Mouse (Mus musculus) small intestine, adult 2 months (tissue): Measurements from ENCODE around the gene Cbfa2t3. TPM values are rescaled to one million over a fixed set of nuclear protein-coding genes. Genes with fewer than 3 reads are reported as not detected.

Experiments
- H3K27ac ChIP-seq: fragments of 200-500 bp; 2 replicates; pipeline ENCODE4 v1.5.1; 2012; ENCODE audit warnings: low read depth, low read length, control low read depth, inconsistent platforms; ENCODE audit not compliant: insufficient read depth
- H3K27me3 ChIP-seq: fragments of 200-500 bp; 2 replicates; pipeline ENCODE4 v1.6.1; 2012; ENCODE audit warnings: mild to moderate bottlenecking, moderate library complexity, low read length, inconsistent platforms; ENCODE audit not compliant: control insufficient read depth, insufficient read depth
- H3K36me3 ChIP-seq: fragments of 200-500 bp; 2 replicates; pipeline ENCODE4 v1.6.1; 2012; ENCODE audit warnings: mild to moderate bottlenecking, low read length, control low read depth, inconsistent platforms; ENCODE audit not compliant: control insufficient read depth, insufficient read depth
- H3K4me1 ChIP-seq: fragments of 200-500 bp; 2 replicates; pipeline ENCODE4 v1.6.1; 2012; ENCODE audit warnings: low read length, inconsistent platforms, mixed read lengths; ENCODE audit not compliant: control insufficient read depth, insufficient read depth, insufficient read length
- H3K4me3 ChIP-seq: fragments of 200-500 bp; 2 replicates; pipeline ENCODE4 v1.5.1; 2012; ENCODE audit warnings: low read depth, mild to moderate bottlenecking, control low read depth, inconsistent platforms, low read length, moderate library complexity
- CTCF ChIP-seq: fragments of 200-500 bp; IDR thresholded peaks from 2 replicates; pipeline ENCODE4 v1.5.1; 2012; ENCODE audit warnings: low read depth, mild to moderate bottlenecking, control low read depth, inconsistent platforms, low read length, moderate library complexity, mixed read lengths; ENCODE audit not compliant: insufficient replicate concordance, insufficient read length; ENCODE audit errors: extremely low read depth
- POLR2A ChIP-seq: fragments of 200-500 bp; IDR thresholded peaks from 2 replicates; pipeline ENCODE4 v1.6.1; 2012; ENCODE audit warnings: low read depth, mild to moderate bottlenecking, control low read depth, inconsistent platforms, low read length, moderate library complexity
- WGBS: fragments of 180-500 bp; shearing (Covaris S2); methylation state at CpG from one replicate; pipeline ENCODE4 v1.1.7; 2018; 5-methylcytosine and 5-hydroxymethylcytosine counted together
- polyA plus RNA-seq: library from polyadenylated mRNA; depleted of rRNA; stranded (reverse); fragments of >200 nt; gene quantifications from 2 replicates; pipeline ENCODE4 v1.2.3, GENCODE M21; 2012

The Cbfa2t3 gene
- polyA plus RNA-seq, 1 experiment: 14.8 TPM

- TF ChIP-seq POLR2A (no peak), CTCF (peak; percentile 52; the same call in 1 of the 2 replicates)
- Histone ChIP-seq H3K27me3 (peaks cover 33% of the 10 kb centered on the region), H3K27ac (peak overlapping the region; percentile 73; the same call in 1 of the 2 replicates), H3K36me3 (no peaks in the 10 kb centered on the region), H3K4me3 (peak overlapping the region; percentile 82), H3K4me1 (peaks cover 1% of the 10 kb centered on the region; the same call in 1 of the 2 replicates)
- 1% methylated on average over 114 of the region's 127 CpGs for WGBS
These were observed 20.6 kb downstream of the Cbfa2t3 start for GRCm38 (mm10) chr8:122678061-122678895.

- peak overlapping the region; percentile 73 for H3K27ac ChIP-seq
- peak overlapping the region; percentile 82 for H3K4me3 ChIP-seq
- peaks cover 33% of the 10 kb centered on the region for H3K27me3 ChIP-seq
- H3K4me1 ChIP-seq: peaks cover 1% of the 10 kb centered on the region; the same call in 1 of the 2 replicates
- no peaks in the 10 kb centered on the region for H3K36me3 ChIP-seq
- WGBS: 1% methylated on average over 35 of the region's 35 CpGs
- TF ChIP-seq POLR2A: 0 out of 2 replicates have a peak, but pooled peaks have one; percentile 18
- no peak for TF ChIP-seq CTCF
These were observed 21.4 kb downstream of the Cbfa2t3 start for GRCm38 (mm10) chr8:122677481-122678021.

GRCm38 (mm10) chr8:122676621-122677480 is 22.1 kb downstream of the Cbfa2t3 start:
- Histone ChIP-seq H3K4me3 (peak overlapping the region; percentile 82), H3K4me1 (peaks cover 1% of the 10 kb centered on the region; the same call in 1 of the 2 replicates), H3K27ac (peak overlapping the region; percentile 73), H3K36me3 (no peaks in the 10 kb centered on the region), H3K27me3 (peaks cover 33% of the 10 kb centered on the region)
- WGBS: 16% methylated on average over 16 of the region's 16 CpGs
- TF ChIP-seq POLR2A (no peak), CTCF (no peak)

- H3K4me3 ChIP-seq: peak overlapping the region; percentile 82
- H3K27me3 ChIP-seq: peaks cover 33% of the 10 kb centered on the region
- no peak for TF ChIP-seq POLR2A
- no peak for TF ChIP-seq CTCF
These were observed 23.1 kb downstream of the Cbfa2t3 start for GRCm38 (mm10) chr8:122675596-122676420.

GRCm38 (mm10) chr8:122674999-122675398 is 23.9 kb downstream of the Cbfa2t3 start:
- H3K27me3 ChIP-seq: peaks cover 32% of the 10 kb centered on the region
- 36% methylated on average over 7 of the region's 7 CpGs for WGBS

More at GRCm38 (mm10) chr8:122675596-122676420, 23.1 kb downstream of the Cbfa2t3 start:
- Histone ChIP-seq H3K36me3 (no peaks in the 10 kb centered on the region), H3K4me1 (peaks cover 1% of the 10 kb centered on the region; the same call in 1 of the 2 replicates), H3K27ac (peak overlapping the region; percentile 47; the same call in 1 of the 2 replicates)
- WGBS: 69% methylated on average over 17 of the region's 17 CpGs

GRCm38 (mm10) chr8:122673989-122674388 is 24.9 kb downstream of the Cbfa2t3 start:
- no peak overlapping the region for H3K4me3 ChIP-seq
- peaks cover 23% of the 10 kb centered on the region for H3K27me3 ChIP-seq
- H3K27ac ChIP-seq: no peak overlapping the region
- WGBS: 67% methylated on average over 12 of the region's 12 CpGs
- H3K4me1 ChIP-seq: peaks cover 1% of the 10 kb centered on the region; the same call in 1 of the 2 replicates
- H3K36me3 ChIP-seq: no peaks in the 10 kb centered on the region
- no peak for TF ChIP-seq POLR2A
- TF ChIP-seq CTCF: no peak

More at GRCm38 (mm10) chr8:122674999-122675398, 23.9 kb downstream of the Cbfa2t3 start:
- Histone ChIP-seq H3K27ac (no peak overlapping the region), H3K4me1 (peaks cover 1% of the 10 kb centered on the region; the same call in 1 of the 2 replicates), H3K36me3 (no peaks in the 10 kb centered on the region), H3K4me3 (no peak overlapping the region)
- TF ChIP-seq POLR2A: no peak
